Mouse (Mus musculus) lung, embryonic 14.5 days (tissue): ENCODE results near the gene Kirrel3. TPM values are rescaled to one million over a fixed set of nuclear protein-coding genes. Genes with fewer than 3 reads are reported as not detected.

Experiments used
- ATAC-seq: fragments of 200-750 bp; cut with Nextera tagmentation; 2 replicates; pipeline ENCODE4 v1.8.0; 2017; ENCODE audit warnings: mild to moderate bottlenecking, moderate TSS enrichment, moderate library complexity; ENCODE audit not compliant: insufficient read depth
- DNase-seq: peaks from one replicate; pipeline ENCODE4 v3.0.0-alpha.2; 2015
- H3K27ac ChIP-seq: fragments of 300-500 bp; sonication (generic); 2 replicates; pipeline ENCODE4 v1.5.1; 2014; ENCODE audit warnings: low read depth, mild to moderate bottlenecking, moderate library complexity
- H3K27me3 ChIP-seq: fragments of 300-500 bp; sonication (generic); 2 replicates; pipeline ENCODE4 v1.6.1; 2014; ENCODE audit warnings: low read length, control low read depth; ENCODE audit not compliant: insufficient read depth
- H3K36me3 ChIP-seq: fragments of 300-500 bp; sonication (generic); 2 replicates; pipeline ENCODE4 v1.6.1; 2014; ENCODE audit warnings: control low read depth; ENCODE audit not compliant: insufficient read depth
- H3K4me1 ChIP-seq: fragments of 300-500 bp; sonication (generic); 2 replicates; pipeline ENCODE4 v1.6.1; 2014; ENCODE audit warnings: antibody characterized with exemption, control low read depth; ENCODE audit not compliant: insufficient read depth
- H3K4me2 ChIP-seq: fragments of 300-500 bp; sonication (generic); 2 replicates; pipeline ENCODE4 v1.6.1; 2014; ENCODE audit warnings: mild to moderate bottlenecking
- H3K4me3 ChIP-seq: fragments of 300-500 bp; sonication (generic); 2 replicates; pipeline ENCODE4 v1.5.1; 2014; ENCODE audit warnings: low read depth, low read length
- H3K9ac ChIP-seq: fragments of 300-500 bp; sonication (generic); 2 replicates; pipeline ENCODE4 v1.6.1; 2014
- H3K9me3 ChIP-seq: fragments of 300-500 bp; sonication (generic); 2 replicates; pipeline ENCODE4 v1.6.1; 2016; ENCODE audit warnings: low read depth, low read length, control low read depth
- CTCF ChIP-seq: IDR thresholded peaks from 2 replicates; pipeline ENCODE4 v1.5.1; 2016; ENCODE audit warnings: antibody characterized with exemption, low read depth
- WGBS: fragments of 180-500 bp; shearing (Covaris S2); extraction: QIAGEN DNeasy Blood & Tissue Kit; methylation state at CpG from one replicate; pipeline ENCODE4 v1.1.7; 2014; 5-methylcytosine and 5-hydroxymethylcytosine counted together
- polyA plus RNA-seq: library from polyadenylated mRNA; unstranded; fragments of >200 nt; fragmentation: Nextera tagmentation; extraction: Ambion mirVana; gene quantifications from 2 replicates; pipeline ENCODE4 v1.2.1, GENCODE M21; 2014

The Kirrel3 gene
- polyA plus RNA-seq, 1 experiment from 2014 or later: 1.4 TPM

DNA sequence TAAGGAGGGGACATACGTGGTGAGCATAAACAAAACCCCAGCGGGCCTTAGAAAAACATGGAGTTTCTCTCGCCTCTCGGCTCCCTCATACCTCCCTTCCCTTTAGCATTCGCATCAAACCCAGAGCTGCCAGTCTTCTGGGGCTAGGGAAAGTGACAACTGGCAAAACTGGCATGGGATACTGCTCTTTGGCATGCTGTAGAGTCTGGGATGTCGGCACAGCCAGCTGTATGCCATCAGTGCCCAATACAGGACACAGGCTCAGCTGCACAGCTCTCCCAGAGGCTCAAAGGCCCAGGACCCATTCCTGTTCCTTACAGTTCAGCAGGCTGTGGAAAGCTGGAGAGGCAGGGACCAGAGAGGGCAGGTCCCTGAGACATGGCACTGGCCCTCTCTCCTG, 379.9 kb downstream of the Kirrel3 start:
- ATAC-seq (no peak), DNase-seq (no peak)
- no peak for TF ChIP-seq CTCF
- 52% methylated on average over 6 of the region's 6 CpGs for WGBS
- no peaks in the 10 kb centered on the region for H3K27me3 ChIP-seq
- H3K9ac ChIP-seq: no peak overlapping the region
- H3K4me1 ChIP-seq: no peaks in the 10 kb centered on the region
- H3K4me2 ChIP-seq: no peak overlapping the region
- no peak overlapping the region for H3K27ac ChIP-seq
- H3K36me3 ChIP-seq: no peaks in the 10 kb centered on the region
- H3K4me3 ChIP-seq: no peak overlapping the region
- no peaks in the 10 kb centered on the region for H3K9me3 ChIP-seq

DNA sequence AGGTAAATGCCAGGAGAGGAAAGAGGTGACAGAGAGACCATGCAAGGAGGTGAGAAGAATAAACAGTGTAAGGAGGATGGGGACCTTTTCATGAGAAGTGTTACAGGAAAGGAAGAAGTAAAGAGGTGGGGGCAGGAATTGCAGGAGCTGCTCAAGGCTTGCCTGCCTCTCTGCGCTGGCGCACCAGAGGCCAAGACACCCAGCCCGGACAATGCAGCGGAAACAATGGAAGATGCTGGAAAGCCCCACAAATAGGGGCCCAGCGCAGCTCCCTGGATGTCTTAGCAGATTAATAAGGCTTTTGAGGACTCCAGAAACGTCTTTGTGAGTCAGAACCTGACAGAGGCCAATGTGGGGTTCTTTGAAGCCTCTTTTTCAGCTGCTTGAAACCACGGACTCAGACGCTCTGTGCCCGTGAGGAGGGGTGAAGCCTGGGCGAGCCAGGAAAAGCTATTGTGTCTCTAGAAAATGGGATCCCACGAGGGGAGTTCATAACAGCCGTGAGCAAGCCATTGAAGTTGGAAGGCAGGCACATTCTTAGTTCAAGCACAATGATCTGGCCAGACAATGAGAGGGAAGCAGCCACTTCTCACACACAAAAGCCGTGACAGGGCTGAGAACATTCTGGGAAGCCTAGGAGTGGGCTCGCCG, 385.7 kb downstream of the Kirrel3 start:
- Histone ChIP-seq H3K4me1 (no peaks in the 10 kb centered on the region), H3K27me3 (no peaks in the 10 kb centered on the region), H3K36me3 (no peaks in the 10 kb centered on the region), H3K9ac (no peak overlapping the region), H3K9me3 (no peaks in the 10 kb centered on the region), H3K27ac (no peak overlapping the region), H3K4me3 (no peak overlapping the region), H3K4me2 (no peak overlapping the region)
- no peak for ATAC-seq
- TF ChIP-seq CTCF: no peak
- DNase-seq: no peak
- 58% methylated on average over 15 of the region's 15 CpGs for WGBS

DNA sequence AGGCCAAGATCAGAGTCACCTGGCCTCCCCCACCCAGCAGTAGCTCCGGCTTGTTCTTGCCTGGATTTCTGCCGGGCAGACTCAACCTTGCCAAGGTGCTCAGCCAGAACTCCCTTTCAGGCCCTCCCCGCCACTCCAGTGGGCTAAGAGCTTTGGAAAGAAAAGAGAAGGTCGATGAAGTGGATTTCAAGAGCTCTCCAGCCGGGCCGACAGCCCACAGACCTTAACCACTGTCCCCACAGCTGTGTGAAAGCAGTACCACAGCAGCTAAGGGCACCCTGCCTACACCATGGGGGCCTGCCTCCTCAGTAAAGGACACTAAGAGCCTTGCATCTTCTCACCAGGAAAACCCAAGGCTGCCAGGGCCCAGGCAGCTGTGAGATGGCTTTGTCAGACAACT, 389.5 kb downstream of the Kirrel3 start:
- H3K9ac ChIP-seq: no peak overlapping the region
- H3K4me3 ChIP-seq: no peak overlapping the region
- no peaks in the 10 kb centered on the region for H3K36me3 ChIP-seq
- no peaks in the 10 kb centered on the region for H3K27me3 ChIP-seq
- no peak for TF ChIP-seq CTCF
- H3K4me1 ChIP-seq: no peaks in the 10 kb centered on the region
- H3K9me3 ChIP-seq: no peaks in the 10 kb centered on the region
- ATAC-seq (peak; percentile 38; the same call in 1 of the 2 replicates), DNase-seq (peak; percentile 55)
- WGBS: 53% methylated on average over 6 of the region's 6 CpGs
- no peak overlapping the region for H3K4me2 ChIP-seq
- H3K27ac ChIP-seq: no peak overlapping the region

- no peaks in the 10 kb centered on the region for H3K36me3 ChIP-seq
- H3K4me2 ChIP-seq: no peak overlapping the region
- whole genome bisulfite sequencing: 41% methylated on average over 3 of the region's 3 CpGs
- DNase-seq (peak; percentile 28), ATAC-seq (no peak)
- H3K4me1 ChIP-seq: no peaks in the 10 kb centered on the region
- H3K27ac ChIP-seq: no peak overlapping the region
- no peak overlapping the region for H3K4me3 ChIP-seq
- no peaks in the 10 kb centered on the region for H3K9me3 ChIP-seq
- no peak overlapping the region for H3K9ac ChIP-seq
- H3K27me3 ChIP-seq: no peaks in the 10 kb centered on the region
- no peak for TF ChIP-seq CTCF
Observed at GRCm38 (mm10) chr9:34877186-34877585, 391.5 kb downstream of the Kirrel3 start.

DNA sequence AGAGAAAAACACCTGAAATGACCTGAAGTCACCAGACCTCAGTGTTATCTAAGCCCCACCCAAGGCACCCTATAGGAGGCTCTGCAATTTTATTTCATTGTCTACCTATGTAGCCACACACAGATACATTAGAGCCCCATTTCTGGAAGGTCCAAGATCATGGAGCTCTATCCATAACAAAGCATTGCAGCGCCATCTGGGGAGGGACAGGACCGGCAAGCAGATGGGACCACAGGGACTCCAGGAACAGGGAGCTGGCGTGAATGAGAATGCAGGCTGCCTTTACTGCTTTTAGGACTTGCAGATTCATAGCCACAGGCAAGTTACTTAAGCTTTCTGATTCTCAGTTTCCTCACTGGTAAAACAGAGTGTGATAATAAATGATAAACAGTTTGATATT, 392.1 kb downstream of the Kirrel3 start:
- DNase-seq: no peak
- no peak overlapping the region for H3K4me2 ChIP-seq
- no peak overlapping the region for H3K27ac ChIP-seq
- no peak overlapping the region for H3K4me3 ChIP-seq
- no peaks in the 10 kb centered on the region for H3K9me3 ChIP-seq
- ATAC-seq: no peak
- H3K36me3 ChIP-seq: no peaks in the 10 kb centered on the region
- 54% methylated on average over 3 of the region's 3 CpGs for WGBS
- TF ChIP-seq CTCF: no peak
- H3K9ac ChIP-seq: no peak overlapping the region
- no peaks in the 10 kb centered on the region for H3K4me1 ChIP-seq
- no peaks in the 10 kb centered on the region for H3K27me3 ChIP-seq

DNA sequence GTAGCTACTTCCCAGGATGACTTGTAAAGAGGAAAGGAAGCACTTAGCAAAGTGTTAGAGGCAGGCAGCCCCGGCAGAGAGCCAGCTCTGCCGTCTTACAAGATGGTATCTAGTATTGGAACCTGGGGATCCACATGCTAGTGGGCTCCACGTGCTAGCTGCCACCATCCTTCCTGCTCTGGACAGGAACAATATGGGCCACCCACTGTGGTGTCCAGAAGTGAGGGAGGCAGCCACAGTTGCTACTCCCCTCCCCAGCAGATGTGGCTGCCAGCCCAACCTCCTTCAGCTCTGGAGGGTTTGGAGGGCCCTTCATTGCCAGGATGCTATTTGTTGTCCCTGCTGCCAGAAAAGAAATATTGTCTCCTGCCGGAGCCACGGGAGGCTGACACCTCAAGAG, 396.1 kb downstream of the Kirrel3 start:
- WGBS: 5% methylated on average over 5 of the region's 5 CpGs
- Histone ChIP-seq H3K36me3 (no peaks in the 10 kb centered on the region), H3K4me3 (no peak overlapping the region), H3K27me3 (no peaks in the 10 kb centered on the region), H3K9ac (no peak overlapping the region), H3K4me2 (no peak overlapping the region), H3K27ac (no peak overlapping the region), H3K9me3 (no peaks in the 10 kb centered on the region), H3K4me1 (no peaks in the 10 kb centered on the region)
- no peak for DNase-seq
- no peak for TF ChIP-seq CTCF
- ATAC-seq: no peak

- no peaks in the 10 kb centered on the region for H3K4me1 ChIP-seq
- no peak for ATAC-seq
- no peak for DNase-seq
- no peak overlapping the region for H3K9ac ChIP-seq
- no peak overlapping the region for H3K27ac ChIP-seq
- no peak overlapping the region for H3K4me2 ChIP-seq
- H3K4me3 ChIP-seq: no peak overlapping the region
- H3K27me3 ChIP-seq: no peaks in the 10 kb centered on the region
- TF ChIP-seq CTCF: no peak
- H3K9me3 ChIP-seq: no peaks in the 10 kb centered on the region
- no peaks in the 10 kb centered on the region for H3K36me3 ChIP-seq
- WGBS: 11% methylated on average over 2 of the region's 2 CpGs
Observed at GRCm38 (mm10) chr9:34882211-34882610, 396.5 kb downstream of the Kirrel3 start.
